Mouse (Mus musculus): ENCODE results near the gene Nt5dc3. TPM values are rescaled to one million over a fixed set of nuclear protein-coding genes. Genes with fewer than 3 reads are reported as not detected.

Nt5dc3 gene
- polyA plus RNA-seq, 1 experiment = 0.02 TPM

DNA sequence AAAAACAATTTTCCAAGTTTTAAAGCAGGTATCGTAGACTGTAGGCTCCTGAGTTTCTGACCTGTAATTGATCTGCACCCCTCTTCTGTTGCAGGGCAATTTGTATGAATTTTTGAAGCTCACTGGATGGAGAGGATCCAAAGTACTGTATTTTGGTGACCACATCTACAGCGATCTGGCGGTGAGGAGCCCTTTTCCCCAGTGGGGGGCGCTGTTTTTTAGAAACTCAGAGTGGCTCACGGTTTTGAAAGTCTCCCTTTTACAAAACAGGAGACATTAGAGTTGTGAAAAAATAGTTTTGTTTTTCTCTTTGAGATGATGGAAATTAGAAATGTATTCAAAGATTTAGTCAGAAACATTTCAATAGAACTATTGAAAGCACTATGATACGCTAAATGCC is 45.3 kb downstream of the Nt5dc3 start:
- H3K9me3 ChIP-seq (ENCODE audit: control insufficient read depth, low read length) = peaks cover 1% of the 10 kb centered on the region; the same call in 1 of the 2 replicates
- H3K27me3 ChIP-seq (ENCODE audit: control insufficient read depth) = no peaks in the 10 kb centered on the region
- no peak overlapping the region for H3K4me3 ChIP-seq (replicated peaks)
- H3K4me1 ChIP-seq (ENCODE audit: control insufficient read depth) = no peaks in the 10 kb centered on the region
- TF ChIP-seq TAL1 (IDR thresholded peaks at IDR 0.05; ENCODE audit: low read length) (no peak), GATA1 (IDR thresholded peaks at IDR 0.05; ENCODE audit: low read length) (no peak)
- H3K36me3 ChIP-seq (ENCODE audit: control insufficient read depth) = peaks cover 24% of the 10 kb centered on the region

DNA sequence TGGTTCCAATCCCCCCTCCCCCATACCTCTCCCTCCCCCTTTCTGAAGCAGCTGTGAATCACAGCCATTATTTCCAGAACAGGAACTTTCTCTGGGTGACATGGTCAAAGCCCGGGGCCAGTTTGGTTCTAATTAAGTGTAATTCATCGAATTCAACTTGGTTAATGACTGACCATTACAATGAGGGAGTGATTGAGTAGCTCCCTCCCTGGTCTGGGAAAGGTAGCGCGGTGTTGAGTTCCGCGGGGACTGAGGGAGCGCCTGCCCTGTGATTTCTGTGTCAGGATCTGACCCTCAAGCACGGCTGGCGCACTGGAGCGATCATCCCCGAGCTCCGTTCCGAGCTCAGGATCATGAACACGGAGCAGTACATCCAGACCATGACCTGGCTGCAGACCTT is 46.1 kb downstream of the Nt5dc3 start:
- Histone ChIP-seq H3K4me3 (replicated peaks) (no peak overlapping the region), H3K36me3 (ENCODE audit: control insufficient read depth) (peaks cover 20% of the 10 kb centered on the region), H3K9me3 (ENCODE audit: control insufficient read depth, low read length) (peaks cover 2% of the 10 kb centered on the region; the same call in 1 of the 2 replicates), H3K27me3 (ENCODE audit: control insufficient read depth) (no peaks in the 10 kb centered on the region), H3K4me1 (ENCODE audit: control insufficient read depth) (no peaks in the 10 kb centered on the region)
- no peak for TF ChIP-seq GATA1 (IDR thresholded peaks at IDR 0.05; ENCODE audit: low read length)
- no peak for TF ChIP-seq TAL1 (IDR thresholded peaks at IDR 0.05; ENCODE audit: low read length)

DNA sequence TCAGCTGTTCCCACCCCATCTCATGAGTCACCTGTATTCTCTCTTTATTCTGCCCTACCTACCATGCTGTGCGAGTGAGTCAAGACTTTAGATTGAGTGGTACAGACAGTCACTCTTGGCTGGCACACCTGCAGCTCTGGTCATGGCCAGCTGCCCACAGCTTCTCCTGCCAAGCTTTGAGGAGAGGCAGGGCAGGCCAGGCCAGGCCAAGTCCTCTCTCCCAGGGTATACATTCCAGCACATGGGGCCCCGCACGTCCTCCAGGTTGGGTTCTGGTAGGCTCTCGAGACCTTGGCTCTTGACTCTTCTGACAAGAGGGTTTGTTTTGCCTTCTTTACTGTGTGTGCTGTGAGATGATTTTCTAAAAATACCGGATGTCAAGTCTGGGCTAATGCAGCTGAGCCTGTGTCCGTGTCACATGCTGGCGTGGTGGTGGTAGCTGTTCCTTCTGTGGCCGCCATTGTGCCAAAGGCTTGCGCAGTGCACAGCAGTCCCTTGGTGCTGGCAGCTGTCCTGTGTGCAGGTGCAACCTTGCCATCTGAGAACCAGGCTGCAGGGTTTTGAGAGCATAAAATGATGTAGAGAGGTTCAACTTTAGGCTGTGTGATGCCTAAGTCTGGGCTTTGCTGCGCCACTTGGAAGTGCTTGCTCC is 47.2 kb downstream of the Nt5dc3 start:
- Histone ChIP-seq H3K36me3 (ENCODE audit: control insufficient read depth) (peaks cover 14% of the 10 kb centered on the region), H3K4me1 (ENCODE audit: control insufficient read depth) (no peaks in the 10 kb centered on the region), H3K4me3 (replicated peaks) (no peak overlapping the region), H3K9me3 (ENCODE audit: control insufficient read depth, low read length) (peaks cover 2% of the 10 kb centered on the region; the same call in 1 of the 2 replicates), H3K27me3 (ENCODE audit: control insufficient read depth) (no peaks in the 10 kb centered on the region)
- TF ChIP-seq GATA1 (IDR thresholded peaks at IDR 0.05; ENCODE audit: low read length) (no peak), TAL1 (IDR thresholded peaks at IDR 0.05; ENCODE audit: low read length) (no peak)

DNA sequence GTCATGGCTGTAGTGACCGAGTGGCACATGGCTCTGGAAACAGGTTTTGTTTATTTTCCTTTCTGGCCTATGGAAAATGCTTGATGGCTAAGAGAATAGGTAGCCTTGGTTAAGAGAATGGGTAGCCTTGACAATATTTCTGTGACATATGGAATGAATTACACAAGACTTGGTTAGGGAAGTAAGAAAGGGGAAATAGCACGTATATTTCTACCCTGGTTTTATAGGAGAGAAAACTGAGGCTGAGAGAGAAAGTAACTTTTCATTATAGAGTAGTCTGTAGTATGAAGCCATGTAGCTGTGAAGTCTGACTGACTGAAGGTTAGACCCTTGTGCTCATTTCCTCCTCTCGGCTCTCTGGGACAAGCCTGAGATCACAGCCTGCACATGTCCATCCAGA is 48.1 kb downstream of the Nt5dc3 start:
- TF ChIP-seq TAL1 (IDR thresholded peaks at IDR 0.05; ENCODE audit: low read length) = no peak
- TF ChIP-seq GATA1 (IDR thresholded peaks at IDR 0.05; ENCODE audit: low read length) = no peak
- Histone ChIP-seq H3K9me3 (ENCODE audit: control insufficient read depth, low read length) (peaks cover 2% of the 10 kb centered on the region; the same call in 1 of the 2 replicates), H3K36me3 (ENCODE audit: control insufficient read depth) (peaks cover 13% of the 10 kb centered on the region), H3K27me3 (ENCODE audit: control insufficient read depth) (no peaks in the 10 kb centered on the region), H3K4me1 (ENCODE audit: control insufficient read depth) (no peaks in the 10 kb centered on the region), H3K4me3 (replicated peaks) (no peak overlapping the region)

DNA sequence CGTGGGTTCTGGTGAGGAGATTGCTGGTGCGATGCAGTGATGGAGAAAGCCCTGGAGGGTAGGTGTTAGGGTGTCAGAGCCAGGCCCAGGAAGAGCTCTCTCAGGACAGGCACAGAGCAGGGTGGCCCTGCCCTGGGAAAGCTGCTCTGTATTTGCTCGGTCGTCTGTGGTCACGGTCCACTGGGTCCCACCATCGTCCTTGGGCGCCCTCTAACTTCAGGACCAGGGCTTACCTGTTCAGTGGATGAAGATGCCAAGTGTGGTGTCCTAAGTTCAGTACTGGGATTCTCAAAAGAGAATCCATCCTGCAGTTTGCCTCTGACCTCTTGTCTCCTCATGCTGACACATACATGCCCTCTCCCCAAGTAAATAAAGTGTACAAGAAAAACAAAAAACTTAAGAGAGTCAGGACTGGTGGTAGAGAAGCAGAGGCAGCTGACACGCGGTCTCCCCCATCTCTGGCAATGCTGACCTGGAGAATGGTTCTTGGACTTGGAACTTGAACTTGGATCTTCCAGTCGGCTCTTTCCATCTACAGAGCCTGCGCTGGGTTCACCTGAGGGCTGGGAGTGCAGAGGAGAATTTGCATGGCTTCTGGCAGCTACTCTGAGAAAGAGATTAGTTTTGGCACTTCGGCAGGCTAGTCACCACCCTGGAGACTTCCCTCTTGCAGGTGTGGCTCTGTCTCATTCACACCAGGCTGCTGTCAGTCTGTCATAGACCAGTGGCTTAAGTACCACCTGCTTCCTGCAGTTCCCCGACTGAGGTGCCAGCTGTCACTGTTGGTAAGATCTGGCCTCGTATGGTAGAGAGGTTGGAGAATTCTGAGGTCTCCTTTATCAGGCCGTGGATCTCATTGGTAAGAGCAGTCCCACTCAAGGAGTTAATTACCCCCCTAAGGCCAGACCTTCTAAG is 49.7 kb downstream of the Nt5dc3 start:
- peaks cover 10% of the 10 kb centered on the region for H3K36me3 ChIP-seq (ENCODE audit: control insufficient read depth)
- no peak overlapping the region for H3K4me3 ChIP-seq (replicated peaks)
- H3K9me3 ChIP-seq (ENCODE audit: control insufficient read depth, low read length) = peaks cover 2% of the 10 kb centered on the region; the same call in 1 of the 2 replicates
- no peaks in the 10 kb centered on the region for H3K27me3 ChIP-seq (ENCODE audit: control insufficient read depth)
- no peaks in the 10 kb centered on the region for H3K4me1 ChIP-seq (ENCODE audit: control insufficient read depth)
- TF ChIP-seq TAL1 (IDR thresholded peaks at IDR 0.05; ENCODE audit: low read length) = no peak
- no peak for TF ChIP-seq GATA1 (IDR thresholded peaks at IDR 0.05; ENCODE audit: low read length)

DNA sequence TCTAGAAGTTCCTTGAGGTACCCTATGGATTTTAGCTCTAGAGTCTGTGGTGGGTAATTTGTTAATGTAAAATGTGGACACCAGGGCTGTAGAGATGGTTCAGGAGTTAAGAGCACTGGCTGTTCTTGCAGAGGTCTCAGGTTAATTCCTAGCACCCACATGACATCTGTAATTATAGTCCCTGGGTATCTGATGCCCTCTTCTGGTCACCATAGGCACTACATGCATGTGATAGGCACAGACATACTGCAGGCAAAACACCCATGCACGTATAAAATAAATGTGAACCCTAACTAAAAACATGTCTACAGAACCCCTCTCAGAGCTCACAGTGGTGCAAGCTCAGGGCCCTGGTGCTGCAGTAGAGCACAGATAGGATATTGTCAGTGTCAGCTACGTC is 50.7 kb downstream of the Nt5dc3 start:
- Histone ChIP-seq H3K4me1 (ENCODE audit: control insufficient read depth) (no peaks in the 10 kb centered on the region), H3K4me3 (replicated peaks) (no peak overlapping the region), H3K9me3 (ENCODE audit: control insufficient read depth, low read length) (peaks cover 2% of the 10 kb centered on the region; the same call in 1 of the 2 replicates), H3K36me3 (ENCODE audit: control insufficient read depth) (peaks cover 12% of the 10 kb centered on the region), H3K27me3 (ENCODE audit: control insufficient read depth) (no peaks in the 10 kb centered on the region)
- no peak for TF ChIP-seq TAL1 (IDR thresholded peaks at IDR 0.05; ENCODE audit: low read length)

DNA sequence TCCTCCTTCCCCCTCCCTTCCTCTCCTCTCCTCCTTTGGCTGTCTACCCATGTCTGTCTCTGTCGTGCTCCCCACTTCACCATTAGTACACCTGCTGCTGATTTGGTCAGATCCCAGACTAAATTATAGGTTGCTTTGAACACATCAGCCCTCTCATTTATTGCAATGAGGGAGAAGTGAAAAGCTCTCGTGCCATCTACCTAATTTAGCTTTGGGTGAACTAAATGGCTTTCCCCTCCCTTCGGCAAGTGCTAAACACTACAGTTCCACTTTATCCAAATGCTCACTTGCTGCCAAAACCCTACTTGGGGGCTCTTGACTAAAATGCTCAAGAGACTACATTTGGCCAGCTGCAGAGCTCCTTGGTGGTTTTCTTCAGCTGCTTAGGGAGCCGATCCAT is 58.0 kb downstream of the Nt5dc3 start:
- Histone ChIP-seq H3K4me3 (replicated peaks) (no peak overlapping the region), H3K36me3 (ENCODE audit: control insufficient read depth) (peaks cover 2% of the 10 kb centered on the region; the same call in 1 of the 2 replicates), H3K4me1 (ENCODE audit: control insufficient read depth) (no peaks in the 10 kb centered on the region), H3K9me3 (ENCODE audit: control insufficient read depth, low read length) (no peaks in the 10 kb centered on the region), H3K27me3 (ENCODE audit: control insufficient read depth) (no peaks in the 10 kb centered on the region)
- no peak for TF ChIP-seq TAL1 (IDR thresholded peaks at IDR 0.05; ENCODE audit: low read length)
- TF ChIP-seq GATA1 (IDR thresholded peaks at IDR 0.05; ENCODE audit: low read length) = no peak

DNA sequence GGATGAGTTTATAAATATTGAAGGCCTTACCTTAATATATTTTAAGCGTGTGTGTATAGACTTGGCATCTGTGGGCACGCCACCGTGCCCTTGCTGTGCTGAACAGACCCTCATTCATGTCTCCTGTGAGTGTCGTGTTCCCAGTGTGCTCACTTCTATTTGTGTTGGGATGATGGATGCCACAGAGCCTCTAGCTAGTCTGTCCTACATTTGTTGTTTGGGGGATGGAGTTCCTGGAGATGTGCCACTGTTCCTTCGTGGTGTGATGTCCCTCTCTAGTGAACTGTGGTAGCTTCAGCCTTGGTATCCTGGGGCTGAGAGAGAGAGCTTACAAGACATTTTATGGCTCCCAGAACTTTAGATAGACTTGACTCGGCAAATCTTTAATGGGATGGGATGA is 60.0 kb downstream of the Nt5dc3 start:
- peaks cover 2% of the 10 kb centered on the region; the same call in 1 of the 2 replicates for H3K36me3 ChIP-seq (ENCODE audit: control insufficient read depth)
- H3K4me3 ChIP-seq (replicated peaks) = no peak overlapping the region
- H3K4me1 ChIP-seq (ENCODE audit: control insufficient read depth) = no peaks in the 10 kb centered on the region
- no peaks in the 10 kb centered on the region for H3K9me3 ChIP-seq (ENCODE audit: control insufficient read depth, low read length)
- no peaks in the 10 kb centered on the region for H3K27me3 ChIP-seq (ENCODE audit: control insufficient read depth)
- no peak for TF ChIP-seq TAL1 (IDR thresholded peaks at IDR 0.05; ENCODE audit: low read length)
- TF ChIP-seq GATA1 (IDR thresholded peaks at IDR 0.05; ENCODE audit: low read length) = no peak

DNA sequence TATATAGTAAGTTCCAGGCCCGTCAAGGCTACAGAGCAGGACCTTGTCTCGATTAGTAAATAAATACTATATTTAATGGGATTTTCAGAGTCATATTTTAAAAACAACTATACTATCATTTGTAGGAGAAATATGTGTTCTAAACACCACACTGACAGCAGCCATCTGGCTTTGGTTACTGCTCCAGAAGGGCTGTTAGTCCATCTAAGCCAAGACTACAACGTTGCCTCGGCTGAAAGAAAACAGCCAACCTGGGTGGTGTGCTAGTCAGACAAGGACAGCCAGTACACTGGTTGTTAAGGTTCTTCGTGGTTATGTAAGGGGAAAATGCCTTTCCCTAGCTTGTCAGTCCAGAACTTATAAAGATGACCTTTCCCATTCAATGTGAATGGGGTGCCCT is 63.9 kb downstream of the Nt5dc3 start:
- no peaks in the 10 kb centered on the region for H3K27me3 ChIP-seq (ENCODE audit: control insufficient read depth)
- TF ChIP-seq TAL1 (IDR thresholded peaks at IDR 0.05; ENCODE audit: low read length) (no peak), GATA1 (IDR thresholded peaks at IDR 0.05; ENCODE audit: low read length) (no peak)
- H3K4me1 ChIP-seq (ENCODE audit: control insufficient read depth) = no peaks in the 10 kb centered on the region
- H3K4me3 ChIP-seq (replicated peaks) = no peak overlapping the region
- H3K9me3 ChIP-seq (ENCODE audit: control insufficient read depth, low read length) = no peaks in the 10 kb centered on the region
- H3K36me3 ChIP-seq (ENCODE audit: control insufficient read depth) = no peaks in the 10 kb centered on the region

Data from erythroblast, embryonic 14.5 days (primary cell).